Mouse (Mus musculus) adrenal gland, postnatal 10 days (tissue): Measurements from ENCODE around the gene Tbc1d2b. TPM values are rescaled to one million over a fixed set of nuclear protein-coding genes. Genes with fewer than 3 reads are reported as not detected.

Experiments
- DNase-seq: peaks from one replicate; pipeline ENCODE4 v3.0.0; 2021; ENCODE audit warnings: mixed read lengths
- total RNA-seq, 2 experiments: library from RNA; stranded (reverse); gene quantifications; 2 replicates each; pipeline ENCODE4 v1.2.3; 2021

The Tbc1d2b gene
- total RNA-seq, 2 experiments from 2014 or later, result 33.0 to 34.9 TPM

GRCm38 (mm10) chr9:90265322-90266039 is 5.1 kb downstream of the Tbc1d2b start:
- no peak for DNase-seq

DNA sequence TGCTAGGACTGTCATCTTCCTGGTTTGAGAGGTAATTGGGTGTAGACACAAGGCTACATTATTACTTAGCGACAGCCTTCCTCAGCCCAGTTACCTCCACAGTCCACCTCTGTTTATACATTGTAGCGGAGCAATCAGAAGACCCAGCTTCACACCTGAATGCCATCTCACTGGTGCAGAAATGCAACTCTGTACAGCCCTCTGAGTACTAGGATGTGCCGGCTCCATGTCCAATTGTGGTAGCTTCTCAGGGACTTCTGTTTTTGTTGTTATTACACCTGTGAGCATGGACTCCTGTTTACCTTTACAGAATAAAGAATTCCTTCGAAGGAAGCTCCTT is 7.3 kb downstream of the Tbc1d2b start:
- no peak for DNase-seq

GRCm38 (mm10) chr9:90262591-90263339 is 7.8 kb downstream of the Tbc1d2b start:
- no peak for DNase-seq

GRCm38 (mm10) chr9:90262063-90262462 is 8.5 kb downstream of the Tbc1d2b start:
- no peak for DNase-seq

- peak; percentile 35 for DNase-seq
These were observed 9.8 kb downstream of the Tbc1d2b start for GRCm38 (mm10) chr9:90260600-90261375.

DNA sequence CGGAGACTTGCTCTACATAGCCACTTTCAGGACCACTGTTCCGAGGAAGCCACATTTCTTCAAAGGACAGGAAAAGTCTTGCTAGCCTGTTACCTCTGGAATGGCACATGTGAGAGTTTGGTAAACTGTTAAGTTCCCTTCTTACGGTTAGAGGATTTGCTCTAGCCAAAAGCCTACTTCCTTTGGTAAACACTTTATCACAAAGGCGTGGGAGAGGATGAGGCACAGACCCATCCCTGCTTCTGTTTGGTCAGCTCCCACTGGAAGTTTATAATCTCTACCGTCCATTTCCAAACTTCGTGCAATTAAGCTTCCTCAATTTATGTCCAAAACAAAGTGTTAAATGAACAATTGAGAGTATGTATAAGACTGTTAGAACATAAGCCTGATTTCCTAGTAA is 10.5 kb downstream of the Tbc1d2b start:
- DNase-seq, result no peak

DNA sequence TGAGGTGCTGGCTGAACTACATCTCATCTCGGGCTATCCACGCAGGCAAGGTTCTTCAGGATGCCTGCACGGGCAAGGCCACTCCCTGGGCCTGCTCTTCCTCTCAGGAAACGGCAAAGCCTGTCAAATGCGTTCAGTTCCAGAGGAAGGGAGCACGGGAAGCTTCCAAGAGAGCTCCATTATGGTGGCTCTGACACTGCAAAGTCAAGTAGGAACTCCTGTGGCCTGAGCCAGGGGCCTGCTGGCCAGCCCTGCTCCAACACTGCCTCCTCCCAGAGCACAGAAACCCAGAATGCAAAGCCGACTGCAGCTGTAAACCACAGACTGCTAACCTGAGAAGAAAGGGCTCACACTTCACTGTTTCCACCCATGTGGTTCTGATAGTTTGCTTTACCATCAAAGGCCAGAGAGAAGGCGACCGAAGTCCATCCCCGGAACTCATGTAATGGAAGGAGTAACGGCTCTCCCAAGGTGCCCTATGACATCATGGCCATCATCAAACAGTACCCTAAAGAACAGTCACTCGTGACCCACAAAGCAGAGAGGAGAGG is 11.1 kb downstream of the Tbc1d2b start:
- no peak for DNase-seq

DNA sequence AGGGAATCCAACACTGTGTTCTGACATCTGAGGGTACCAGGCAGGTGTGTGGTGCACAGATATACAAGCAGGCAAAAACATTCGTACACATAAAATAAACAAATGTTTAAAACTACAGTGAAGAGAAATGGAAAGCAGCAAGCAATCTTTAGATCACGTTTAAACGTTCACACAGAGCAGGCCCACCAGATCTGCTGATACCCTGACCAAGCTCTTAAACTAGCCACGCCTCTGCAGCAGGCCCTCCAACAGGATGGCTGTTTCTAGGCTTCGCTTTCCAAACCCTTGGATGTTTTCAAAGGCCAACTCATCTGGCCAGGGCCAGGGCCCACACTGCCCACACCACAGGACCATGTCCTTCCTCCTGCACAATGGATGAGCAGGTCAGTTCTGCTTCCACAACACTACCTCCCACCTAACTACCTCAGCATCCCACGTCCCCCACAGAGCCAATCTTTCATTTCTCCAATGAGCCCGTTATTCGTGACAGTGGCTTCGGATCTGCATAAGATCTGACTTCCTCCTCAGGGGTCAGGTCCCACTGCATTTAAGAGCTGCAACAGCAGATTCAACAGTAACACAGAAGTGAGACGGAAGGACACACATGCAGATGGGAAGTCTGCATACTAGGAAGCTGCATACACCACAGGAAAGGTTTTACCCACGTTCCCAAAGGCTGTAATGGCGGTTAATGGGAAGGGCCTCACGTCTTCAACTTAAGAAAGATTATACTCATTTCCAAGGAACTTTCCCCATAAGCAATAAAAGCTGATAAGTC is 12.7 kb downstream of the Tbc1d2b start:
- no peak for DNase-seq

- no peak for DNase-seq
These were observed 13.4 kb downstream of the Tbc1d2b start for GRCm38 (mm10) chr9:90257220-90257619.

DNA sequence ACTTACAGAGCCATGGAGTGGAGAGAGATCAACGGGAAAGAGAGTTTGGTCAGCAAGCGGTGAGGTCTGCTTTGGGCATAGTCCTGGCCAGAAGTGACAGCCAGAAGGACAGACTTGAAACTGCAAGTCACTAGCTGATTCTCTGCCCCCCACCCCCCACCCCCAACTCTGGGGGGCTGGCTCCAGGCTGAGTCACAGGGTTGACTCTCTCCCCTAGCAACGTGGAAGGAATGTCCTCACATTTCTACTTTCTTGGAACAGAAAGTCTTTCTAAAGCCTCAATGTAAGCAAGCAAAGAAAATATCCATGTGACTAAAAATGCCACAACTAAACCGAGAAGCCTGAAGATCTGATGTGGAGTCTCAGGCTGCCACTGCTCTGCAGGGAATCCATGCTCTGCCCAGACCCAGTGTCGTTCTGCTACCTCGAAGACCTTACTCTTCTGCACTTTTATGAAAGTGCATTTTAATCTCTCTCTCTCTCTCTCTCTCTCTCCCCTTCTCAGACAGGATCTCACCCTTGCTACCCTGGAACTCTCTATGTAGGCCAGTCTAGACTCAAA is 14.7 kb downstream of the Tbc1d2b start:
- no peak for DNase-seq

DNA sequence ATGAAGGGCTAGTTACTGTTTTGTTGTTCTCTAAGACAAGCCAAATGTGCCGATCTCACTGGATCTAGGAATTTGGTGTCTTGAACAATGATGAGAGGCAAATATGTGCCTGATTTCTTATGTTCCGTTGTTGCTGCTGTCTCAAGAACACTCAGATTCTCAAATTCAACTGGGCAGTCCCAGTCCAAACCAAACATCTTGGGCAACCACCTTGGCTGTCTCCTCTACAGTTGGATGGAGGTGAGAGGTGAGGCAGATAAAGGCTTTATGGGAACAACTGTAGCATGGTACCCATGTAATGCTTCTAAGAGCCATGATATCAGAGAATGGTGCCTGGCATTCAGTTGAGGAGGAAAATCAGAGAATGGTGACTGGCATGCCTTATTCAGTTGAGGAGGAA is 17.4 kb downstream of the Tbc1d2b start:
- DNase-seq, result no peak

GRCm38 (mm10) chr9:90250964-90251750 is 19.4 kb downstream of the Tbc1d2b start:
- DNase-seq, result no peak

DNA sequence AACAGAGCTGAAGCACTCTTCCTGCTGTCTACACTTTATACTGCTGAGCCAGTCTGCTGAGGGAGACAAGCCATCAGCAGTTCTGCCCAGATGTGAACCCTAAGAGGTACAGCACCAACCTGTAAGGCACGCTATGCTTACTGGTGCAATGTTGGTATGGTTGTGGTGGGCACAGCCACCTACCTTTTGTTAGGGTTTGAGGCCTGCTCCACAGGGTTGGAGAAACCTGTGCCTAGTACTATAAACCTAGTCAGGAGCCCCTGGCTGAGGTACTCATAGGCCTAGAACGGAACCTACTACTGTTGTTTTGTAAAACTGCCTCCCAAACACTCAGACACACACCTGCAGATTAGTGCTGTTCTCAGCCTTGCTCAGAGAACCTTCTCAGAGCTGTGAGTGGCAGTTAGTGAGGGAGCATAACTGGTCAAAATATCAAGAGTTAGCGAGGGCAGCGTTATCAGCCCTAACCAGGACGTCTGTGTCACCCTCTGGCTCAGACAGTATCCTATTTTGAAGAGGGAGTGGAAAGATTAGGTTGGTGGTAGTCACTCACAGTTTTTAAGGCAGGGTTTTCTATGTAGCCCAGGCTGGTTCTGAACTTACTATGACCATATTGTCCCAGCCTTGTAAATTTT is 20.3 kb downstream of the Tbc1d2b start:
- DNase-seq, result no peak

GRCm38 (mm10) chr9:90249036-90249435 is 21.6 kb downstream of the Tbc1d2b start:
- DNase-seq, result no peak

GRCm38 (mm10) chr9:90248326-90248725 is 22.3 kb downstream of the Tbc1d2b start:
- DNase-seq, result no peak

- no peak for DNase-seq
These were observed 23.3 kb downstream of the Tbc1d2b start for GRCm38 (mm10) chr9:90247316-90247715.

GRCm38 (mm10) chr9:90245781-90246180 is 24.8 kb downstream of the Tbc1d2b start:
- DNase-seq, result no peak

DNA sequence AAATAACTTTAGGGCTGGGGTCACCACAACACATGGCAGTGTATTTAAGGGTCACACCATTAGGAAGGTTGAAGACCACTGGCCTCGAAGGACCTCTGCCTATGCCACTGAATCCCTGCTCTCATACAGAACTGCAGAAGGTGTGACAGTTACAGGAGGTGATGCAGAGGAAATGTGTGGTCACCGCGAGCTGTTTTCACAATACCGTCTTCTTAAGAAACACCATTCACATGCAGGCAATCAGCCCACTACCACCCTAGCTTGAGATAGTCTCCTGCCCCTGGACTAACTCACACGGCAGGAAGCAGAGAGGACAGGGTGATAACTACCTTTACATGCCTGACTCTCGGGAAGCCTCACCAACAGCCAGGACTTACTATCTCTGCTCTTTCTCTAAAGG is 25.4 kb downstream of the Tbc1d2b start:
- DNase-seq, result no peak

- no peak for DNase-seq
These were observed 26.1 kb downstream of the Tbc1d2b start for GRCm38 (mm10) chr9:90244301-90245151.
